Mouse (Mus musculus) ES-E14 (cell line): ENCODE measurements around the gene Nbl1.

Source experiments
- CHD2 ChIP-seq: IDR thresholded peaks from 2 replicates; pipeline ENCODE4 v1.6.1; 2014; ENCODE audit warnings: mild to moderate bottlenecking, low read depth, low read length, inconsistent platforms
- HCFC1 ChIP-seq: IDR thresholded peaks from 2 replicates; pipeline ENCODE4 v1.6.1; 2012; ENCODE audit warnings: low read length, inconsistent platforms, borderline replicate concordance; ENCODE audit not compliant: insufficient read depth
- MAFK ChIP-seq: IDR thresholded peaks from 2 replicates; pipeline ENCODE4 v1.6.1; 2014; ENCODE audit warnings: mild to moderate bottlenecking, low read depth, low read length, inconsistent platforms; ENCODE audit not compliant: insufficient read depth
- ZC3H11A ChIP-seq: IDR thresholded peaks from 2 replicates; pipeline ENCODE4 v1.6.1; 2012; ENCODE audit warnings: low read depth, mild to moderate bottlenecking, inconsistent platforms, low read length, borderline replicate concordance
- ZNF384 ChIP-seq: IDR thresholded peaks from 2 replicates; pipeline ENCODE4 v1.6.1; 2012; ENCODE audit warnings: low read depth, low read length, inconsistent platforms

GRCm38 (mm10) chr4:139092356-139093195 lies at the start of gene Nbl1:
- TF ChIP-seq ZNF384 (no peak), ZC3H11A (no peak), MAFK (no peak), HCFC1 (no peak), CHD2 (no peak)
